Mouse (Mus musculus) liver, embryonic 14.5 days (tissue): ENCODE data around the gene Rab42. TPM values are rescaled to one million over a fixed set of nuclear protein-coding genes. Genes with fewer than 3 reads are reported as not detected.

ENCODE experiments used
- ATAC-seq: fragments of 200-750 bp; cut with Nextera tagmentation; 2 replicates; pipeline ENCODE4 v1.8.0; 2017; ENCODE audit warnings: moderate number of reproducible peaks, mild to moderate bottlenecking, moderate library complexity; ENCODE audit not compliant: insufficient read depth
- DNase-seq, 3 experiments: peaks; one replicate each; pipeline ENCODE4 v3.0.0-alpha.2; 2012 to 2013; ENCODE audit warnings: low read depth in 3 of 3, low spot score in 3 of 3
- H3K27ac ChIP-seq: fragments of 300-500 bp; sonication (generic); 2 replicates; pipeline ENCODE4 v1.5.1; 2014; ENCODE audit warnings: moderate library complexity, mild to moderate bottlenecking, control low read depth, inconsistent platforms
- H3K27me3 ChIP-seq: fragments of 300-500 bp; sonication (generic); 2 replicates; pipeline ENCODE4 v1.6.1; 2014; ENCODE audit warnings: mild to moderate bottlenecking, low read length, moderate library complexity; ENCODE audit not compliant: control insufficient read depth, insufficient read depth
- H3K36me3 ChIP-seq: fragments of 300-500 bp; sonication (generic); replicated peaks from 2 replicates; pipeline ENCODE4 v1.6.1; 2014; ENCODE audit warnings: low read depth; ENCODE audit not compliant: control insufficient read depth, insufficient read depth
- H3K4me1 ChIP-seq, 2 experiments: fragments of 200-500 bp in 1 of 2; fragments of 300-500 bp in 1 of 2; sonication (generic) in 1 of 2; replicated peaks; 2 replicates each; pipeline ENCODE4 v1.6.1; 2012 to 2014; ENCODE audit warnings: antibody characterized with exemption in 1 of 2, inconsistent platforms in 1 of 2, low read length in 1 of 2; ENCODE audit not compliant: control insufficient read depth in 2 of 2, insufficient read depth in 2 of 2
- H3K4me2 ChIP-seq: fragments of 300-500 bp; sonication (generic); 2 replicates; pipeline ENCODE4 v1.6.1; 2014; ENCODE audit warnings: low read depth, mild to moderate bottlenecking, control low read depth, moderate library complexity
- H3K4me3 ChIP-seq, 2 experiments: fragments of 200-500 bp in 1 of 2; fragments of 300-500 bp in 1 of 2; sonication (generic) in 1 of 2; 2 replicates each; pipeline ENCODE4 v1.5.1; 2012 to 2014; ENCODE audit warnings: low read depth in 2 of 2, low read length in 2 of 2, mild to moderate bottlenecking in 2 of 2, control low read depth in 1 of 2, inconsistent platforms in 1 of 2, moderate library complexity in 1 of 2; ENCODE audit not compliant: insufficient read depth in 1 of 2
- H3K9ac ChIP-seq: fragments of 300-500 bp; sonication (generic); replicated peaks from 2 replicates; pipeline ENCODE4 v1.6.1; 2014; ENCODE audit warnings: mild to moderate bottlenecking, control low read depth, moderate library complexity
- H3K9me3 ChIP-seq: fragments of 300-500 bp; sonication (generic); 2 replicates; pipeline ENCODE4 v1.6.1; 2016; ENCODE audit warnings: low read length, mixed read lengths; ENCODE audit not compliant: control insufficient read depth
- CTCF ChIP-seq: IDR thresholded peaks from 2 replicates; pipeline ENCODE4 v1.5.1; 2016; ENCODE audit warnings: antibody characterized with exemption, low read depth, control low read depth
- EP300 ChIP-seq: IDR thresholded peaks from 2 replicates; pipeline ENCODE4 v1.6.1; 2016; ENCODE audit warnings: antibody characterized with exemption, low read depth
- WGBS: fragments of 180-500 bp; shearing (Covaris S2); extraction: QIAGEN DNeasy Blood & Tissue Kit; methylation state at CpG from one replicate; pipeline ENCODE4 v1.1.7; 2014; ENCODE audit not compliant: insufficient replicate concordance; 5-methylcytosine and 5-hydroxymethylcytosine counted together
- polyA plus RNA-seq, 2 experiments: library from polyadenylated mRNA; depleted of rRNA in 1 of 2; stranded (reverse) in 1 of 2; unstranded in 1 of 2; fragments of >200 nt; fragmentation: Nextera tagmentation in 1 of 2; extraction: Ambion mirVana in 1 of 2; gene quantifications; 2 replicates each; pipeline versions ENCODE4 v1.2.1 to v1.2.3; 2012 to 2014

Rab42 gene
- polyA plus RNA-seq, 2 experiments = 0.27 to 0.33 TPM

DNA sequence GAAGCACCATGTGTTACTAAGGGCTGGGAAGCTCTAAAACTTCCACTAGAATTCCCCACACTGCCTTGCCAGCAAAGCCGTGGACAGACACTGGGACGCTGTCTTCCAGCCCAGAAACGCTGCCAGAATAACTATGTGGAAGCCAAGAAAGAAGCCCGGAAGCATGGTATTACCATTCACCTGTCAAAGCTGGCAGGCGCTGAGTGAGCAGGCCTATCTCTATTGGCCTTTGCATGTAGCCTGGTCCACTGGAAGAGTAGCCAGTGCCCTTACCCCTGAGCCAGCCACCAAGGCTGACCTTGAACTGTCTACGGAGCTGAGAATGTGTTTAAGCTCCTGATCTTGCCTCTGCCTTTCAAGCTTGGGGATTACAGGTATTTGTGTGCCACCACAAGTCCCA is 1.7 kb downstream of the Rab42 start:
- H3K27ac ChIP-seq = no peak overlapping the region

GRCm38 (mm10) chr4:132299849-132300248 is 3.3 kb downstream of the Rab42 start:
- ATAC-seq = no peak
- no peak for DNase-seq
- H3K4me2 ChIP-seq = no peak overlapping the region
- H3K27me3 ChIP-seq = no peaks in the 10 kb centered on the region
- H3K36me3 ChIP-seq = no peaks in the 10 kb centered on the region
- WGBS = 84% methylated on average over 1 of the region's 1 CpGs
- no peak overlapping the region for H3K4me3 ChIP-seq
- H3K9ac ChIP-seq = no peak overlapping the region
- TF ChIP-seq EP300 = no peak
- TF ChIP-seq CTCF = no peak
- H3K4me1 ChIP-seq = peaks cover 3 to 7% of the 10 kb centered on the region in 2 experiments; a peak in 3 of 4 replicates
- no peaks in the 10 kb centered on the region for H3K9me3 ChIP-seq
- no peak overlapping the region for H3K27ac ChIP-seq

More for the DNA sequence above, 1.7 kb downstream of the Rab42 start:
- Histone ChIP-seq H3K4me1 (peaks cover 3 to 15% of the 10 kb centered on the region in 2 experiments; a peak in 3 of 4 replicates), H3K9ac (no peak overlapping the region), H3K36me3 (no peaks in the 10 kb centered on the region), H3K4me3 (no peak overlapping the region), H3K4me2 (no peak overlapping the region), H3K9me3 (no peaks in the 10 kb centered on the region), H3K27me3 (no peaks in the 10 kb centered on the region)
- TF ChIP-seq CTCF (no peak), EP300 (no peak)
- DNase-seq (no peak), ATAC-seq (no peak)
- WGBS = 76% methylated on average over 6 of the region's 6 CpGs

DNA sequence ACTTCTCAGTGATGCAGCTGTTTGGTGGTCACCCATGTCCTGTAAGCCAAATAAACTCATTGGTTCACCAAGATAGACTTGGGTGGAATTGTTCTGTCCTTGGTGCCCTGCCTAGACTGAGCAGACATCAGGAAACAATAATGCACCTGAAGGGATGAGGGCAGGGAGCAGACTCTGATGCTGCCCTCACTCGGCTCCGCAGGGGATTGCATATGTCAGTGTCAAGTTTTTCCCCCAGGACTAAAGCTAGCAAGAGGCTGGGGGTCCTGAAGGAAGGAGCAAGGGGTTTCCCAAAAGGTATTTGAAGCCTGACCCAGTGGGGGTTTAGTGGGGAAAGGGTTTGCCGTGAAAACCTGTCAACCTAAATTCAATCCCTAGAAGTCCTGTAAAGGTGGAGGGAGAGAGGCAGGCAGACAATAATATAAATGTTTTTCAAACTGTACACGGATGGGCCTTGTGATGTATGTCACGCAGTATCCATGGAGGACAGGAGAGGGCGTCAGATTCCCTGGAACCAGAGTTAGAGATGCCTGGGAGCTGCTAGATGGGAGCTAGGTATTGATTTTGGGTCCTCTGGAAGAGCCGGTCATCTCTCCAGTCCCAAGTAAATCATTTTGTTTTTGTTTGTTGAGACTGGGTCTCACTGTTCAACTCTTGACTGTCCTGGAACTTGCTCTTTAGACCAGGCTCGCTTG is 7.3 kb downstream of the Rab42 start:
- no peak for TF ChIP-seq EP300
- peak; percentile 27; the same call in 1 of the 2 replicates for TF ChIP-seq CTCF
- ATAC-seq = no peak
- H3K4me2 ChIP-seq = no peak overlapping the region
- H3K27me3 ChIP-seq = no peaks in the 10 kb centered on the region
- no peak for DNase-seq
- no peak overlapping the region for H3K9ac ChIP-seq
- WGBS = 52% methylated on average over 8 of the region's 8 CpGs
- no peaks in the 10 kb centered on the region for H3K4me1 ChIP-seq
- H3K9me3 ChIP-seq = peaks cover 3% of the 10 kb centered on the region; the same call in 1 of the 2 replicates
- H3K27ac ChIP-seq = no peak overlapping the region
- peaks cover 16% of the 10 kb centered on the region for H3K36me3 ChIP-seq
- no peak overlapping the region for H3K4me3 ChIP-seq

- Histone ChIP-seq H3K36me3 (peaks cover 27% of the 10 kb centered on the region), H3K4me3 (no peak overlapping the region), H3K4me2 (no peak overlapping the region), H3K9me3 (peaks cover 3% of the 10 kb centered on the region; the same call in 1 of the 2 replicates), H3K27me3 (no peaks in the 10 kb centered on the region), H3K9ac (no peak overlapping the region), H3K27ac (no peak overlapping the region), H3K4me1 (no peaks in the 10 kb centered on the region)
- no peak for ATAC-seq
- WGBS = 72% methylated on average over 7 of the region's 7 CpGs
- no peak for DNase-seq
- TF ChIP-seq CTCF (no peak), EP300 (no peak)
Observed at GRCm38 (mm10) chr4:132293682-132294240, 9.4 kb downstream of the Rab42 start.

DNA sequence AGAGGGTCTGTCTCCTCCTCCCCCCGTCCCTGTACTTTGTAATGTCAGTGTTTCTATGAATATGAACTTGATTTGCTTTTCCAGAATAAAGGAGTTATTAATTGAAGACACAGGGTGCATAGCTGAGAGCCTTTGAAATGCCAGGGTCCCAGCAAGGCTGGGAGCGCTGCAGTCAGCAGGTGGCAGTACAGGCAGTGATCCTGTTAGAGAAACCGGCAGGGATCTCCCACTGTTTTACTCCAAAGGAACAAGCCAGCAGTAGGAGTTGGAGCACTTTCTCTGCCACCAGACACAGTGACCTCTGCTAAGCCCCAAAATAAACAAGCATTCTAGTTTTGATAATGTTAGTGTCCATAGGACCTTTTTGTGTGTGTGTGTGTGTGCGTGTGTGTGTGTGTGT is 10.2 kb downstream of the Rab42 start:
- H3K27ac ChIP-seq = no peak overlapping the region
- ATAC-seq (no peak), DNase-seq (no peak)
- no peaks in the 10 kb centered on the region for H3K27me3 ChIP-seq
- H3K36me3 ChIP-seq = peaks cover 30% of the 10 kb centered on the region
- 63% methylated on average over 4 of the region's 4 CpGs for WGBS
- H3K4me1 ChIP-seq = no peaks in the 10 kb centered on the region
- H3K9me3 ChIP-seq = peaks cover 3% of the 10 kb centered on the region; the same call in 1 of the 2 replicates
- TF ChIP-seq CTCF (peak; percentile 58), EP300 (no peak)
- H3K9ac ChIP-seq = no peak overlapping the region
- no peak overlapping the region for H3K4me2 ChIP-seq
- H3K4me3 ChIP-seq = no peak overlapping the region
